Mouse (Mus musculus): ENCODE results near the gene Ift81. TPM values are rescaled to one million over a fixed set of nuclear protein-coding genes. Genes with fewer than 3 reads are reported as not detected.

Ift81 gene
- total RNA-seq, 1 experiment from 2014 or later = 3.9 TPM

GRCm38 (mm10) chr5:122566626-122567025 is 47.7 kb downstream of the Ift81 start:
- no peak for ATAC-seq (replicated peaks; ENCODE audit: insufficient number of reproducible peaks, low FRiP score, low TSS enrichment, poor library complexity, severe bottlenecking)

- no peak for ATAC-seq (replicated peaks; ENCODE audit: insufficient number of reproducible peaks, low FRiP score, low TSS enrichment, poor library complexity, severe bottlenecking)
These were observed 53.7 kb downstream of the Ift81 start for GRCm38 (mm10) chr5:122560654-122561053.

- no peak for ATAC-seq (replicated peaks; ENCODE audit: insufficient number of reproducible peaks, low FRiP score, low TSS enrichment, poor library complexity, severe bottlenecking)
These were observed 56.2 kb downstream of the Ift81 start for GRCm38 (mm10) chr5:122558127-122558526.

GRCm38 (mm10) chr5:122555107-122555506 is 59.2 kb downstream of the Ift81 start:
- no peak for ATAC-seq (replicated peaks; ENCODE audit: insufficient number of reproducible peaks, low FRiP score, low TSS enrichment, poor library complexity, severe bottlenecking)

GRCm38 (mm10) chr5:122552638-122553037 is 61.7 kb downstream of the Ift81 start:
- ATAC-seq (replicated peaks; ENCODE audit: insufficient number of reproducible peaks, low FRiP score, low TSS enrichment, poor library complexity, severe bottlenecking) = no peak

- 0 out of 2 replicates have a peak, but pooled peaks have one; percentile 37 for ATAC-seq (replicated peaks; ENCODE audit: insufficient number of reproducible peaks, low FRiP score, low TSS enrichment, poor library complexity, severe bottlenecking)
These were observed 63.9 kb downstream of the Ift81 start for GRCm38 (mm10) chr5:122550460-122550859.

- ATAC-seq (replicated peaks; ENCODE audit: insufficient number of reproducible peaks, low FRiP score, low TSS enrichment, poor library complexity, severe bottlenecking) = peak; percentile 54
These were observed 65.6 kb downstream of the Ift81 start for GRCm38 (mm10) chr5:122548671-122549070.

GRCm38 (mm10) chr5:122547810-122548209 is 66.5 kb downstream of the Ift81 start:
- 0 out of 2 replicates have a peak, but pooled peaks have one; percentile 24 for ATAC-seq (replicated peaks; ENCODE audit: insufficient number of reproducible peaks, low FRiP score, low TSS enrichment, poor library complexity, severe bottlenecking)

- peak; percentile 77 for ATAC-seq (replicated peaks; ENCODE audit: insufficient number of reproducible peaks, low FRiP score, low TSS enrichment, poor library complexity, severe bottlenecking)
These were observed 67.0 kb downstream of the Ift81 start for GRCm38 (mm10) chr5:122547251-122547714.

- no peak for ATAC-seq (replicated peaks; ENCODE audit: insufficient number of reproducible peaks, low FRiP score, low TSS enrichment, poor library complexity, severe bottlenecking)
These were observed 70.9 kb downstream of the Ift81 start for GRCm38 (mm10) chr5:122543392-122543791.

- no peak for ATAC-seq (replicated peaks; ENCODE audit: insufficient number of reproducible peaks, low FRiP score, low TSS enrichment, poor library complexity, severe bottlenecking)
These were observed 72.4 kb downstream of the Ift81 start for GRCm38 (mm10) chr5:122541871-122542270.

- no peak for ATAC-seq (replicated peaks; ENCODE audit: insufficient number of reproducible peaks, low FRiP score, low TSS enrichment, poor library complexity, severe bottlenecking)
These were observed 76.2 kb downstream of the Ift81 start for GRCm38 (mm10) chr5:122538077-122538476.

- no peak for ATAC-seq (replicated peaks; ENCODE audit: insufficient number of reproducible peaks, low FRiP score, low TSS enrichment, poor library complexity, severe bottlenecking)
These were observed 76.7 kb downstream of the Ift81 start for GRCm38 (mm10) chr5:122537654-122538053.

- ATAC-seq (replicated peaks; ENCODE audit: insufficient number of reproducible peaks, low FRiP score, low TSS enrichment, poor library complexity, severe bottlenecking) = no peak
These were observed 80.4 kb downstream of the Ift81 start for GRCm38 (mm10) chr5:122533884-122534283.

- no peak for ATAC-seq (replicated peaks; ENCODE audit: insufficient number of reproducible peaks, low FRiP score, low TSS enrichment, poor library complexity, severe bottlenecking)
These were observed 84.3 kb downstream of the Ift81 start for GRCm38 (mm10) chr5:122529913-122530604.

- ATAC-seq (replicated peaks; ENCODE audit: insufficient number of reproducible peaks, low FRiP score, low TSS enrichment, poor library complexity, severe bottlenecking) = no peak
These were observed 85.0 kb downstream of the Ift81 start for GRCm38 (mm10) chr5:122529316-122529715.

- no peak for ATAC-seq (replicated peaks; ENCODE audit: insufficient number of reproducible peaks, low FRiP score, low TSS enrichment, poor library complexity, severe bottlenecking)
These were observed 85.7 kb downstream of the Ift81 start for GRCm38 (mm10) chr5:122528591-122528990.

GRCm38 (mm10) chr5:122527761-122528160 is 86.6 kb downstream of the Ift81 start:
- ATAC-seq (replicated peaks; ENCODE audit: insufficient number of reproducible peaks, low FRiP score, low TSS enrichment, poor library complexity, severe bottlenecking) = no peak

- ATAC-seq (replicated peaks; ENCODE audit: insufficient number of reproducible peaks, low FRiP score, low TSS enrichment, poor library complexity, severe bottlenecking) = no peak
These were observed 87.2 kb downstream of the Ift81 start for GRCm38 (mm10) chr5:122526878-122527730.

GRCm38 (mm10) chr5:122526405-122526804 is 87.9 kb downstream of the Ift81 start:
- ATAC-seq (replicated peaks; ENCODE audit: insufficient number of reproducible peaks, low FRiP score, low TSS enrichment, poor library complexity, severe bottlenecking) = no peak

Measured in monocyte, adult 5-6 weeks (primary cell).